Comparison of ENCODE assay signal across 25 mouse cellular contexts in genomic region chr2:156923057-156923456, GRCm38 (mm10). TPM values are rescaled to one million over a fixed set of nuclear protein-coding genes. Genes with fewer than 3 reads are reported as not detected.
DNase-seq lines count a peak whose midpoint lies in the region; ATAC-seq lines count a peak whose summit lies in the region.
"Had no signal": no experiment of that assay in that cellular context is flagged by ENCODE, and none has a peak within 500 bp of the region (broad histone marks: within the 10 kb centered on the region; RNA-seq: fewer than 3 reads in every experiment).

No protein-coding gene starts in this region.

- H3K27ac ChIP-seq in liver, embryonic 11.5 days (ENCODE audit: low read depth, low read length) = no peak overlapping the region; the same call in 1 of the 2 replicates
- H3K27ac ChIP-seq in liver, embryonic 13.5 days = peak overlapping the region; percentile 72
- H3K27ac ChIP-seq in liver, embryonic 16.5 days (ENCODE audit: low read length) = peak overlapping the region; percentile 52
- H3K27ac ChIP-seq in intestine, embryonic 16.5 days (ENCODE audit: low read length) = no peak overlapping the region
- H3K27ac ChIP-seq: embryonic facial prominence, embryonic 10.5 days; embryonic facial prominence, embryonic 13.5 days; forebrain, embryonic 13.5 days; gastrocnemius, adult 2 months; heart, embryonic 13.5 days; hindbrain, embryonic 12.5 days; hindbrain, embryonic 15.5 days had no signal

- no peaks in the 10 kb centered on the region for H3K9me3 ChIP-seq in liver, embryonic 11.5 days (ENCODE audit: control insufficient read depth, low read length)
- no peaks in the 10 kb centered on the region for H3K9me3 ChIP-seq in liver, embryonic 13.5 days (replicated peaks)
- H3K9me3 ChIP-seq in liver, embryonic 16.5 days (replicated peaks; ENCODE audit: control insufficient read depth, low read length) = no peaks in the 10 kb centered on the region
- no peaks in the 10 kb centered on the region for H3K9me3 ChIP-seq in intestine, embryonic 16.5 days (ENCODE audit: control insufficient read depth, low read length)
- H3K9me3 ChIP-seq: embryonic facial prominence, embryonic 10.5 days; forebrain, embryonic 13.5 days; heart, embryonic 13.5 days; hindbrain, embryonic 12.5 days; hindbrain, embryonic 15.5 days had no signal

- ATAC-seq in liver, embryonic 11.5 days (replicated peaks; ENCODE audit: low FRiP score) = no peak
- ATAC-seq in liver, embryonic 13.5 days (ENCODE audit: low read depth) = no peak
- ATAC-seq in liver, embryonic 16.5 days (ENCODE audit: low read depth) = no peak
- no peak for ATAC-seq in intestine, embryonic 16.5 days
- ATAC-seq: forebrain, embryonic 13.5 days; forebrain, embryonic 16.5 days had no signal

- H3K9ac ChIP-seq in liver, embryonic 11.5 days (ENCODE audit: low read depth, low read length) = peak overlapping the region; percentile 13; the same call in 1 of the 2 replicates
- H3K9ac ChIP-seq in liver, embryonic 13.5 days = peak overlapping the region; percentile 45
- H3K9ac ChIP-seq in liver, embryonic 16.5 days (ENCODE audit: low read depth, low read length) = peak overlapping the region; percentile 35
- no peak overlapping the region for H3K9ac ChIP-seq in intestine, embryonic 16.5 days (ENCODE audit: low read depth, low read length)
- H3K9ac ChIP-seq: embryonic facial prominence, embryonic 13.5 days; forebrain, embryonic 13.5 days; heart, embryonic 13.5 days; hindbrain, embryonic 12.5 days; hindbrain, embryonic 15.5 days had no signal

- H3K4me1 ChIP-seq in liver, embryonic 11.5 days (replicated peaks; ENCODE audit: control insufficient read depth, insufficient read depth, low read length) = peaks cover 40% of the 10 kb centered on the region
- H3K4me1 ChIP-seq in liver, embryonic 13.5 days (replicated peaks) = peaks cover 78% of the 10 kb centered on the region
- peaks cover 43% of the 10 kb centered on the region for H3K4me1 ChIP-seq in liver, embryonic 16.5 days (ENCODE audit: control insufficient read depth, low read depth, low read length)
- no peaks in the 10 kb centered on the region for H3K4me1 ChIP-seq in intestine, embryonic 16.5 days (ENCODE audit: control insufficient read depth, insufficient read depth, low read length)
- H3K4me1 ChIP-seq: hindbrain, embryonic 15.5 days had no signal

- 76% methylated on average over 5 of the region's 5 CpGs for WGBS in liver, embryonic 11.5 days
- 73% methylated on average over 5 of the region's 5 CpGs for WGBS in liver, embryonic 13.5 days (ENCODE audit: insufficient replicate concordance)
- WGBS in liver, embryonic 16.5 days (ENCODE audit: insufficient replicate concordance) = 72% methylated on average over 5 of the region's 5 CpGs
- WGBS in intestine, embryonic 16.5 days = 86% methylated on average over 5 of the region's 5 CpGs

- DNase-seq in cerebellum, postnatal 25 days = peak; percentile 34 to 53
- DNase-seq in cerebellum, adult 18-20 months = no peak
- DNase-seq in liver, embryonic 11.5 days (ENCODE audit: low spot score) = no peak
- DNase-seq in liver = no peak
- DNase-seq in liver, embryonic 13.5 days = no peak
- no peak for DNase-seq in adrenal gland, adult 2 months
- DNase-seq: adrenal gland, adult 8-10 months; adrenal gland, postnatal 36 days; cerebellum, adult 9-11 months; cerebellum, postnatal 36 days; embryo, embryonic 11 days; gastrocnemius, adult 2 months; gastrocnemius, postnatal 25 days; heart, adult 18-20 months; heart, postnatal 14 days had no signal

- no peak overlapping the region for H3K4me3 ChIP-seq in liver, embryonic 11.5 days (ENCODE audit: low read depth, low read length)
- no peak overlapping the region for H3K4me3 ChIP-seq in liver, embryonic 13.5 days (replicated peaks)
- no peak overlapping the region for H3K4me3 ChIP-seq in liver, embryonic 16.5 days (ENCODE audit: low read depth, low read length)
- no peak overlapping the region for H3K4me3 ChIP-seq in intestine, embryonic 16.5 days (ENCODE audit: low read length)
- H3K4me3 ChIP-seq: embryonic facial prominence, embryonic 10.5 days; embryonic facial prominence, embryonic 13.5 days; erythroblast, embryonic 14.5 days; forebrain, embryonic 13.5 days; gastrocnemius, adult 2 months; heart, embryonic 13.5 days; hindbrain, embryonic 12.5 days; hindbrain, embryonic 15.5 days had no signal

- H3K27me3 ChIP-seq in liver, embryonic 11.5 days (replicated peaks; ENCODE audit: control insufficient read depth, insufficient read depth, low read length) = no peaks in the 10 kb centered on the region
- H3K27me3 ChIP-seq in liver, embryonic 13.5 days = no peaks in the 10 kb centered on the region
- no peaks in the 10 kb centered on the region for H3K27me3 ChIP-seq in liver, embryonic 16.5 days (ENCODE audit: control insufficient read depth, insufficient read depth, low read depth, low read length)
- H3K27me3 ChIP-seq in intestine, embryonic 16.5 days (replicated peaks; ENCODE audit: control insufficient read depth, insufficient read depth, low read length) = no peaks in the 10 kb centered on the region
- H3K27me3 ChIP-seq: embryonic facial prominence, embryonic 13.5 days; forebrain, embryonic 13.5 days; heart, embryonic 13.5 days; hindbrain, embryonic 12.5 days; hindbrain, embryonic 15.5 days had no signal

- no peaks in the 10 kb centered on the region for H3K36me3 ChIP-seq in liver, embryonic 11.5 days (ENCODE audit: control insufficient read depth, insufficient read depth, low read length)
- peaks cover 23% of the 10 kb centered on the region for H3K36me3 ChIP-seq in liver, embryonic 13.5 days
- no peaks in the 10 kb centered on the region; the same call in 1 of the 2 replicates for H3K36me3 ChIP-seq in liver, embryonic 16.5 days (ENCODE audit: control insufficient read depth, insufficient read depth)
- no peaks in the 10 kb centered on the region for H3K36me3 ChIP-seq in intestine, embryonic 16.5 days (ENCODE audit: control insufficient read depth, insufficient read depth, low read length)

- no peak overlapping the region for H3K4me2 ChIP-seq in liver, embryonic 11.5 days
- 0 out of 2 replicates have a peak overlapping the region, but pooled peaks have one; percentile 3 for H3K4me2 ChIP-seq in liver, embryonic 13.5 days
- H3K4me2 ChIP-seq in liver, embryonic 16.5 days (ENCODE audit: low read depth, low read length) = no peak overlapping the region
- H3K4me2 ChIP-seq in intestine, embryonic 16.5 days (ENCODE audit: low read depth, low read length) = no peak overlapping the region
- H3K4me2 ChIP-seq: embryonic facial prominence, embryonic 13.5 days; forebrain, embryonic 13.5 days; heart, embryonic 13.5 days; hindbrain, embryonic 12.5 days; hindbrain, embryonic 15.5 days had no signal

RNA-seq across cellular contexts. Expression of gene Sla2, which starts 36.1 kb away (rescaled TPM):
- polyA plus RNA-seq in liver, embryonic 11.5 days (2014; fragmentation: Nextera tagmentation; extraction: Ambion mirVana) = 11.6 and 11.9 TPM in 2 replicates
- polyA plus RNA-seq in liver, embryonic 13.5 days (2015; fragmentation: Nextera tagmentation; extraction: Ambion mirVana) = 3.1 and 3.3 TPM in 2 replicates
- polyA plus RNA-seq in liver, embryonic 16.5 days (2015; fragmentation: Nextera tagmentation; extraction: Ambion mirVana) = 1.5 and 1.7 TPM in 2 replicates
- polyA plus RNA-seq in intestine, embryonic 16.5 days (2015; fragmentation: Nextera tagmentation; extraction: Ambion mirVana) = 0.54 and 0.71 TPM in 2 replicates
- not detected for total RNA-seq in adrenal gland, adult 2 months (2021)
- 0.09 and 0.15 TPM in 2 replicates for polyA plus RNA-seq in adrenal gland, adult 2 months (2012; rRNA removed)
- total RNA-seq: adrenal gland, postnatal 36 days; gastrocnemius, adult 2 months; gastrocnemius, postnatal 25 days had no signal

Comparison
In these comparisons a context has a peak if more than half of its experiments do, and no peak if none do; other contexts are left out.
1. DNase-seq: peak in cerebellum, postnatal 25 days (2 of 2); none in cerebellum, adult 18-20 months (0 of 2), liver, embryonic 11.5 days (single experiment), liver (single experiment), liver, embryonic 13.5 days (single experiment) and adrenal gland, adult 2 months (single experiment).
2. H3K27ac ChIP-seq: peak in liver, embryonic 13.5 days (single experiment) and liver, embryonic 16.5 days (single experiment); none in liver, embryonic 11.5 days (single experiment) and intestine, embryonic 16.5 days (single experiment).